In genomic region chr11:61536952-61537351, GRCm38 (mm10) we compare ENCODE assay signal across 28 mouse cellular contexts. TPM values are rescaled to one million over a fixed set of nuclear protein-coding genes. Genes with fewer than 3 reads are reported as not detected.
DNase-seq lines count a peak whose midpoint lies in the region; ATAC-seq and TF ChIP-seq lines count a peak whose summit lies in the region.
"Had no signal": no experiment of that assay in that cellular context is flagged by ENCODE, and none has a peak within 500 bp of the region (broad histone marks: within the 10 kb centered on the region; RNA-seq: fewer than 3 reads in every experiment).

No protein-coding gene starts in this region.

- no peak overlapping the region for H3K4me2 ChIP-seq in midbrain, postnatal 0 days (ENCODE audit: low read depth, low read length, poor library complexity, severe bottlenecking)
- no peak overlapping the region for H3K4me2 ChIP-seq in midbrain, embryonic 16.5 days (ENCODE audit: low read length)
- H3K4me2 ChIP-seq: embryonic facial prominence, embryonic 12.5 days; hindbrain, embryonic 12.5 days; kidney, embryonic 15.5 days; limb, embryonic 15.5 days had no signal

- no peak for DNase-seq in gastrocnemius, adult 2 months
- no peak for DNase-seq in gastrocnemius, adult 8-10 months (ENCODE audit: low spot score in 2 of 2)
- no peak for DNase-seq in left cerebral cortex, adult 2 months (ENCODE audit: extremely low spot score in 1 of 2, low spot score in 2 of 2)
- DNase-seq in left cerebral cortex, adult 18-20 months (ENCODE audit: low spot score in 2 of 2), result no peak
- no peak for DNase-seq in midbrain, postnatal 0 days (ENCODE audit: low spot score)
- no peak for DNase-seq in heart, postnatal 36 days
- DNase-seq: adrenal gland, postnatal 14 days; cerebellum, adult 11-12 months; cerebellum, postnatal 25 days; gastrocnemius, postnatal 36 days; heart, postnatal 14 days; kidney, adult 11 months; kidney, postnatal 25 days; midbrain, embryonic 14.5 days; thymus, adult 18-20 months; thymus, postnatal 36 days had no signal

- H3K27me3 ChIP-seq in midbrain, postnatal 0 days (ENCODE audit: insufficient read depth, low read length), result no peaks in the 10 kb centered on the region
- H3K27me3 ChIP-seq in midbrain, embryonic 16.5 days (ENCODE audit: control insufficient read depth, insufficient read depth, low read depth, low read length), result no peaks in the 10 kb centered on the region
- H3K27me3 ChIP-seq: embryonic facial prominence, embryonic 12.5 days; hindbrain, embryonic 12.5 days; kidney, embryonic 15.5 days; limb, embryonic 15.5 days had no signal

- ATAC-seq in midbrain, postnatal 0 days (ENCODE audit: low FRiP score), result no peak
- no peak for ATAC-seq in midbrain, embryonic 16.5 days
- ATAC-seq: forebrain, embryonic 14.5 days; inflammation-experienced regulatory T-cells, adult 6 months had no signal

- no peak for TF ChIP-seq CTCF in gastrocnemius, adult 2 months (IDR thresholded peaks at IDR 0.05)
- TF ChIP-seq CTCF in left cerebral cortex, adult 2 months (IDR thresholded peaks at IDR 0.05), result no peak
- TF ChIP-seq CTCF in midbrain, postnatal 0 days (IDR thresholded peaks at IDR 0.05), result no peak
- TF ChIP-seq CTCF in olfactory bulb, adult 2 months (IDR thresholded peaks at IDR 0.05; ENCODE audit: insufficient read depth, low read depth, low read length), result no peak

- no peak overlapping the region for H3K9ac ChIP-seq in midbrain, postnatal 0 days (replicated peaks; ENCODE audit: low read length, poor library complexity, severe bottlenecking)
- H3K9ac ChIP-seq in midbrain, embryonic 16.5 days (ENCODE audit: low read depth, low read length), result no peak overlapping the region
- H3K9ac ChIP-seq: embryonic facial prominence, embryonic 12.5 days; hindbrain, embryonic 12.5 days; kidney, embryonic 15.5 days; limb, embryonic 15.5 days had no signal

- no peaks in the 10 kb centered on the region for H3K9me3 ChIP-seq in midbrain, postnatal 0 days (ENCODE audit: low read length)
- no peaks in the 10 kb centered on the region for H3K9me3 ChIP-seq in midbrain, embryonic 16.5 days (replicated peaks; ENCODE audit: control insufficient read depth, low read length, poor library complexity, severe bottlenecking)
- H3K9me3 ChIP-seq: embryonic facial prominence, embryonic 12.5 days; hindbrain, embryonic 12.5 days; kidney, embryonic 15.5 days; limb, embryonic 10.5 days; limb, embryonic 15.5 days had no signal

- 63% methylated on average over 3 of the region's 3 CpGs for WGBS in midbrain, postnatal 0 days
- WGBS in midbrain, embryonic 16.5 days, result 70% methylated on average over 3 of the region's 3 CpGs
- WGBS in olfactory bulb, adult 2 months, result 69% methylated on average over 3 of the region's 3 CpGs

- TF ChIP-seq POLR2A in olfactory bulb, adult 2 months (IDR thresholded peaks at IDR 0.05; ENCODE audit: insufficient read depth, low read depth, low read length), result no peak

- peak overlapping the region; percentile 56 for H3K27ac ChIP-seq in gastrocnemius, adult 2 months
- peak overlapping the region; percentile 77 for H3K27ac ChIP-seq in left cerebral cortex, adult 2 months
- H3K27ac ChIP-seq in midbrain, postnatal 0 days (ENCODE audit: low read depth, low read length), result peak overlapping the region; percentile 4; the same call in 1 of the 2 replicates
- H3K27ac ChIP-seq in midbrain, embryonic 16.5 days (ENCODE audit: low read length), result no peak overlapping the region
- H3K27ac ChIP-seq in olfactory bulb, adult 2 months (ENCODE audit: insufficient read depth, low read depth, low read length), result peak overlapping the region; percentile 37
- H3K27ac ChIP-seq: embryonic facial prominence, embryonic 12.5 days; hindbrain, embryonic 12.5 days; kidney, embryonic 15.5 days; limb, embryonic 10.5 days; limb, embryonic 15.5 days; macrophage; stomach, postnatal 0 days had no signal

- no peak overlapping the region for H3K4me3 ChIP-seq in gastrocnemius, adult 2 months
- H3K4me3 ChIP-seq in left cerebral cortex, adult 2 months, result no peak overlapping the region
- H3K4me3 ChIP-seq in midbrain, postnatal 0 days (ENCODE audit: low read depth, low read length), result no peak overlapping the region
- no peak overlapping the region for H3K4me3 ChIP-seq in midbrain, embryonic 16.5 days (ENCODE audit: low read depth, low read length)
- no peak overlapping the region for H3K4me3 ChIP-seq in olfactory bulb, adult 2 months (ENCODE audit: insufficient read depth, low read depth, low read length)
- H3K4me3 ChIP-seq: embryonic facial prominence, embryonic 12.5 days; hindbrain, embryonic 12.5 days; kidney, embryonic 15.5 days; limb, embryonic 10.5 days; limb, embryonic 15.5 days had no signal

- H3K36me3 ChIP-seq in midbrain, postnatal 0 days (ENCODE audit: insufficient read depth, low read length), result peaks cover 31% of the 10 kb centered on the region
- H3K36me3 ChIP-seq in midbrain, embryonic 16.5 days (ENCODE audit: control insufficient read depth, insufficient read depth, low read length), result no peaks in the 10 kb centered on the region; the same call in 1 of the 2 replicates

- intact Hi-C loops in gastrocnemius, adult 2 months (cut with DNase I), result no loop called here
- intact Hi-C loops in left cerebral cortex, adult 2 months (cut with DNase I), result no loop called here
- intact Hi-C loops in heart, postnatal 36 days (cut with DNase I), result no loop called here

- no peaks in the 10 kb centered on the region for H3K4me1 ChIP-seq in midbrain, postnatal 0 days (ENCODE audit: insufficient read depth, low read length)
- no peaks in the 10 kb centered on the region for H3K4me1 ChIP-seq in midbrain, embryonic 16.5 days (ENCODE audit: control insufficient read depth, insufficient read depth, low read length)
- peaks cover 10% of the 10 kb centered on the region; the same call in 1 of the 2 replicates for H3K4me1 ChIP-seq in olfactory bulb, adult 2 months (ENCODE audit: control insufficient read depth, insufficient read depth, low read length)
- H3K4me1 ChIP-seq: hindbrain, embryonic 12.5 days; limb, embryonic 10.5 days; limb, embryonic 15.5 days had no signal

RNA-seq across cellular contexts. Expression of gene B9d1, which starts 32.0 kb away (rescaled TPM):
- 1 to 10 TPM; 3.4 to 7.0 TPM for total RNA-seq in gastrocnemius, adult 2 months (2021)
- total RNA-seq in gastrocnemius, adult 8-10 months (2022), result 1 to 10 TPM; 2.9 to 7.2 (median 4.7) TPM
- total RNA-seq in left cerebral cortex, adult 2 months (2021), result 10 to 100 TPM; 39.1 to 43.8 TPM
- 10 to 100 TPM; 43.4 to 43.8 TPM for total RNA-seq in left cerebral cortex, adult 18-20 months (2021)
- total RNA-seq in midbrain, postnatal 0 days (2014; rRNA removed), result 26.3 and 28.1 TPM in 2 replicates
- polyA plus RNA-seq in midbrain, postnatal 0 days (2015; fragmentation: Nextera tagmentation; extraction: Ambion mirVana), result 25.1 and 27.5 TPM in 2 replicates
- polyA plus RNA-seq in midbrain, embryonic 16.5 days (2015; fragmentation: Nextera tagmentation; extraction: Ambion mirVana), result 31.5 and 32.8 TPM in 2 replicates
- polyA plus RNA-seq in olfactory bulb, adult 2 months (2012; ENCODE audit: insufficient read depth, insufficient read length, low replicate concordance, missing spikeins), result not detected in 2 replicates
- total RNA-seq in heart, postnatal 36 days (2021), result 1 to 10 TPM; 6.2 to 7.4 TPM
- total RNA-seq: neutrophil, adult 5-6 weeks had no signal

RNA-seq across cellular contexts. Expression of gene Epn2, which starts 42.5 kb away (rescaled TPM):
- 10 to 100 TPM; 19.7 to 24.7 TPM for total RNA-seq in gastrocnemius, adult 2 months (2021)
- total RNA-seq in gastrocnemius, adult 8-10 months (2022), result 10 to 100 TPM; 18.3 to 23.2 (median 21.5) TPM
- 100 to 1,000 TPM; 113 TPM for total RNA-seq in left cerebral cortex, adult 2 months (2021)
- total RNA-seq in left cerebral cortex, adult 18-20 months (2021), result 100 to 1,000 TPM; 116 to 128 TPM
- total RNA-seq in midbrain, postnatal 0 days (2014; rRNA removed), result 74.3 and 86.4 TPM in 2 replicates
- polyA plus RNA-seq in midbrain, postnatal 0 days (2015; fragmentation: Nextera tagmentation; extraction: Ambion mirVana), result 67.9 and 74.9 TPM in 2 replicates
- polyA plus RNA-seq in midbrain, embryonic 16.5 days (2015; fragmentation: Nextera tagmentation; extraction: Ambion mirVana), result 78.0 and 82.3 TPM in 2 replicates
- polyA plus RNA-seq in olfactory bulb, adult 2 months (2012; ENCODE audit: insufficient read depth, insufficient read length, low replicate concordance, missing spikeins), result not detected in 2 replicates
- total RNA-seq in heart, postnatal 36 days (2021), result 10 to 100 TPM; 24.0 to 26.9 TPM

RNA-seq across cellular contexts. Expression of gene Mapk7, which starts 42.7 kb away (rescaled TPM):
- total RNA-seq in gastrocnemius, adult 2 months (2021), result 1 to 10 TPM; 2.7 to 2.9 TPM
- total RNA-seq in gastrocnemius, adult 8-10 months (2022), result 1 to 10 TPM; 2.0 to 4.6 (median 2.3) TPM
- 10 to 100 TPM; 19.8 to 20.3 TPM for total RNA-seq in left cerebral cortex, adult 2 months (2021)
- 10 to 100 TPM; 22.9 to 23.9 TPM for total RNA-seq in left cerebral cortex, adult 18-20 months (2021)
- 37.3 and 46.1 TPM in 2 replicates for total RNA-seq in midbrain, postnatal 0 days (2014; rRNA removed)
- 36.6 and 36.9 TPM in 2 replicates for polyA plus RNA-seq in midbrain, postnatal 0 days (2015; fragmentation: Nextera tagmentation; extraction: Ambion mirVana)
- 63.0 and 66.7 TPM in 2 replicates for polyA plus RNA-seq in midbrain, embryonic 16.5 days (2015; fragmentation: Nextera tagmentation; extraction: Ambion mirVana)
- not detected in 2 replicates for polyA plus RNA-seq in olfactory bulb, adult 2 months (2012; ENCODE audit: insufficient read depth, insufficient read length, low replicate concordance, missing spikeins)
- 1 to 10 TPM; 5.7 to 6.4 TPM for total RNA-seq in heart, postnatal 36 days (2021)

RNA-seq across cellular contexts. Expression of gene Mfap4, which starts 51.7 kb away (rescaled TPM):
- 10 to 100 TPM in 1 of 2 experiments, 1 to 10 TPM in 1; 6.9 to 36.6 TPM for total RNA-seq in gastrocnemius, adult 2 months (2021)
- 1 to 10 TPM; 3.1 to 7.2 (median 4.4) TPM for total RNA-seq in gastrocnemius, adult 8-10 months (2022)
- total RNA-seq in left cerebral cortex, adult 2 months (2021), result 1 to 10 TPM; 2.5 to 2.7 TPM
- total RNA-seq in left cerebral cortex, adult 18-20 months (2021), result 1 to 10 TPM; 2.6 to 3.3 TPM
- 10.1 and 22.8 TPM in 2 replicates for total RNA-seq in midbrain, postnatal 0 days (2014; rRNA removed)
- 14.1 and 16.4 TPM in 2 replicates for polyA plus RNA-seq in midbrain, postnatal 0 days (2015; fragmentation: Nextera tagmentation; extraction: Ambion mirVana)
- 16.2 and 18.0 TPM in 2 replicates for polyA plus RNA-seq in midbrain, embryonic 16.5 days (2015; fragmentation: Nextera tagmentation; extraction: Ambion mirVana)
- not detected in 2 replicates for polyA plus RNA-seq in olfactory bulb, adult 2 months (2012; ENCODE audit: insufficient read depth, insufficient read length, low replicate concordance, missing spikeins)
- 10 to 100 TPM; 32.3 to 38.4 TPM for total RNA-seq in heart, postnatal 36 days (2021)
- total RNA-seq: neutrophil, adult 5-6 weeks had no signal
- polyA plus RNA-seq: inflammation-experienced regulatory T-cells, adult 6 months; macrophage had no signal
